Mouse (Mus musculus): ENCODE data around the gene Hbb-bh2.

DNA sequence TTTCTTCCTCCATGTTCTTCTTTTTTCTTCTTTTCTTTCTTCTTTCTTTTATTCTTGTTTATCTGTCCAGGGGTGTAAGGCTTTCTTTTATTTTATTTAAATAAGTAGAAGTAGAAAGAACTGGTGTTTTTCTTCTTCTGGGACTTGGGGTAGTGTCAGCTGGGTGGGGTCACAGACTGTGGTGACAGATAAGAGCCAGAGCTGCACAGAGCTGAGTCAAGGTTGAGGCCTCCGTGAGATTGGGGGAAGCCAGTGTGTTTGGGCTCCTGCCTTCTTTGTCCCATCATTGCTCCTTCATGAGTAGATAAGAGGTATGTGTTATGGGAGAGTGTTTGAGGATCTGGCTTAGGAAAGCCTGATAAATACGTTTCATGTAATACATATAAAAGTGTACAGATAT is 18.8 kb upstream of the Hbb-bh2 start:
- peak; percentile 90 for TF ChIP-seq GATA1 (IDR thresholded peaks at IDR 0.05; ENCODE audit: low read length)
- TF ChIP-seq TAL1 (IDR thresholded peaks at IDR 0.05; ENCODE audit: low read length) = peak; percentile 82
